Mouse (Mus musculus): Measurements from ENCODE around the gene Sh3bp5. TPM values are rescaled to one million over a fixed set of nuclear protein-coding genes. Genes with fewer than 3 reads are reported as not detected.

The Sh3bp5 gene
- total and polyA plus RNA-seq, 3 experiments = 0.22 to 0.33 TPM; not detected in 1

DNA sequence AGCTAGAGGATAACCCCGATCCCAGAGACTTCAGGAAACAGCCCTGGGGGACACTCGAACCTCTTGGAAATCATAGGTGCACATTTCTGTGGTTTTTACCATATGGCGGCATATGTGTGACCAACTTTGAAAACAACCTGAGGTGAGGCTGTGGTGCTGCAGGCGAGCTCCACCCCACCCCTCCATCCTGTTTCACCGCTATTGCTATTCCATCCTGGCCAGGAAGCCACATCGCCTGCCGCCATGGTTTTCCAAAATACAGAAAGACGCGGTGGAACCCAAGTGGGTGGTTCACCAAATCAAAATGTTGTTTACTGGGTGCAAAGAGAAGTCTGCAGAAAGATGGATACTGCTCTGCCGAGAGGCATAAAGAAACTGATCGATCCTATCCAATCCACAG, 37.1 kb downstream of the Sh3bp5 start:
- Histone ChIP-seq H3K4me3 (ENCODE audit: low read depth, low read length) (no peak overlapping the region), H3K36me3 (replicated peaks) (no peaks in the 10 kb centered on the region), H3K4me1 (ENCODE audit: insufficient read depth, low read depth, low read length) (peaks cover 39% of the 10 kb centered on the region), H3K9me3 (replicated peaks) (0 out of 2 replicates have a peak, but pooled peaks cover 5% of the 10 kb centered on the region), H3K27me3 (ENCODE audit: insufficient read depth, low read length) (peaks cover 16% of the 10 kb centered on the region)
- ATAC-seq (ENCODE audit: extremely low read depth, insufficient number of reproducible peaks, low FRiP score, poor library complexity, severe bottlenecking) = no peak
- TF ChIP-seq TAL1 (conservative IDR thresholded peaks at IDR 0.05; ENCODE audit: low read depth, low read length) (no peak), GATA1 (IDR thresholded peaks at IDR 0.05; ENCODE audit: borderline replicate concordance, low read length) (no peak), CTCF (IDR thresholded peaks at IDR 0.05; ENCODE audit: low read depth, low read length) (no peak), POLR2AphosphoS5 (IDR thresholded peaks at IDR 0.05; ENCODE audit: insufficient replicate concordance, low read depth, low read length) (no peak)
- no peak for DNase-seq (ENCODE audit: low spot score)

DNA sequence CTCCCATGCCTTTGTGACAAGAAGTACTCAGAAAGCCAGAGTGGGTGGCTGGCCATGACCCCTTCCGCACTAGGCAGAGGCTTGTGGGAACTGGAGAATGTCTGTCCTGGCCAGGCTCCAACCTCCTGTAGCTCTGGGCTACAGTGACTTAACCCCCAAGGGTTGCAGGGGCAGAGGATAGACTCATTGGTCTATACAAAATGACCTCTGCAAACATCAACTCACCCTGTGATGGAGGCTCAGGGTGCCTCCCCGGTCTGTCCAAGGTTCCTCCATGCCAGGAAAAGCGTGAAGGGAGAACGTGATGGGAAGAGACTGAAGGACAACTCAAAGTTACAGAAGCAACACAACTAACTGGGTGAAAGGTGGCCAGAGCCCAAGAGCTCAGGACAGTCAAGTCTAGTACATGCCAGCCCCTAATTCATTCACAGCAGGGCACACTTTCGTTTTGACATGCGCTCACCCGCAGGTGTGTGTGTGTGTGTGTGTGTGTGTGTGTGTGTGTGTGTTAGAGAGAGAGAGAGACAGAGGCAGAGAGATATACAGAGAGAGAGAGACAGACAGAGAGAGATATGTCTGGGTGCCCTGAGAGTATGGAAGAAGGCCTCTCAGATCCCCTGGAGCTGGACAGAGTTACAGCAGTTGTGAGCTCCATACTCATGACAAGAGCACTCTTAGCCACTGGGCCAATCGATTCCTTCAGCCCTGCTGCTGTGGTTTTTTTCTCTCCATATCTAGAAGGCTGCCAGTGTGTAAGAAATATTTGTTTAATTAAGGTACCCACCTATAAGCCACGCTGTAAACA, 37.9 kb downstream of the Sh3bp5 start:
- TF ChIP-seq CTCF (IDR thresholded peaks at IDR 0.05; ENCODE audit: low read depth, low read length) = no peak
- TF ChIP-seq GATA2 (IDR thresholded peaks at IDR 0.05; ENCODE audit: borderline replicate concordance, low read depth, low read length) = no peak
- TF ChIP-seq GATA1 (IDR thresholded peaks at IDR 0.05; ENCODE audit: borderline replicate concordance, low read length) = no peak
- no peak for TF ChIP-seq POLR2AphosphoS5 (IDR thresholded peaks at IDR 0.05; ENCODE audit: insufficient replicate concordance, low read depth, low read length)
- no peak for TF ChIP-seq TAL1 (conservative IDR thresholded peaks at IDR 0.05; ENCODE audit: low read depth, low read length)
- ATAC-seq (ENCODE audit: extremely low read depth, insufficient number of reproducible peaks, low FRiP score, poor library complexity, severe bottlenecking) (no peak), DNase-seq (ENCODE audit: low spot score) (no peak)
- Histone ChIP-seq H3K9me3 (replicated peaks) (0 out of 2 replicates have a peak, but pooled peaks cover 5% of the 10 kb centered on the region), H3K4me3 (ENCODE audit: low read depth, low read length) (no peak overlapping the region), H3K36me3 (replicated peaks) (no peaks in the 10 kb centered on the region), H3K4me1 (ENCODE audit: insufficient read depth, low read depth, low read length) (peaks cover 31% of the 10 kb centered on the region), H3K27me3 (ENCODE audit: insufficient read depth, low read length) (peaks cover 22% of the 10 kb centered on the region)

DNA sequence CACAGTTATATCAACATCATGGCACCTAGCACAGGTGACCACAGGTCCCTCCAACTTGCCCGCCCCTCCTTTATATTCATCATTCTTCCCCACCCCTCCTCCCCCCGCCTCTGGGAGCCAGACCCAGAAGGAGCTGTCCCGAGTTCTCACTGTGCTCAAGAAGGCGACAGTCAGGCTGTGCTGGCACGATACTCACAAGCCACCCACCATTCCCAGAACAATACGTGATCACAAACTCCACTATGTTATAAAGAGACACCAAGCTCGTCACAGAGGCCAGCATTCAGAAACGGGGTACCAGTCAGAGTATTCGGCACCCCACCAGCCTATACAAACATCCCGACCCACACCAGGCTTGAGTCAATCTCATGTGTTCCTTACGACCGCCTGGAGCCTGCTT, 38.5 kb downstream of the Sh3bp5 start:
- no peak for TF ChIP-seq TAL1 (conservative IDR thresholded peaks at IDR 0.05; ENCODE audit: low read depth, low read length)
- no peak for TF ChIP-seq POLR2AphosphoS5 (IDR thresholded peaks at IDR 0.05; ENCODE audit: insufficient replicate concordance, low read depth, low read length)
- TF ChIP-seq GATA1 (IDR thresholded peaks at IDR 0.05; ENCODE audit: borderline replicate concordance, low read length) = no peak
- TF ChIP-seq GATA2 (IDR thresholded peaks at IDR 0.05; ENCODE audit: borderline replicate concordance, low read depth, low read length) = no peak
- no peak for TF ChIP-seq CTCF (IDR thresholded peaks at IDR 0.05; ENCODE audit: low read depth, low read length)
- Histone ChIP-seq H3K27me3 (ENCODE audit: insufficient read depth, low read length) (peaks cover 28% of the 10 kb centered on the region), H3K4me1 (ENCODE audit: insufficient read depth, low read depth, low read length) (peaks cover 24% of the 10 kb centered on the region), H3K36me3 (replicated peaks) (no peaks in the 10 kb centered on the region), H3K9me3 (replicated peaks) (0 out of 2 replicates have a peak, but pooled peaks cover 5% of the 10 kb centered on the region), H3K4me3 (ENCODE audit: low read depth, low read length) (no peak overlapping the region)
- no peak for ATAC-seq (ENCODE audit: extremely low read depth, insufficient number of reproducible peaks, low FRiP score, poor library complexity, severe bottlenecking)
- no peak for DNase-seq (ENCODE audit: low spot score)

DNA sequence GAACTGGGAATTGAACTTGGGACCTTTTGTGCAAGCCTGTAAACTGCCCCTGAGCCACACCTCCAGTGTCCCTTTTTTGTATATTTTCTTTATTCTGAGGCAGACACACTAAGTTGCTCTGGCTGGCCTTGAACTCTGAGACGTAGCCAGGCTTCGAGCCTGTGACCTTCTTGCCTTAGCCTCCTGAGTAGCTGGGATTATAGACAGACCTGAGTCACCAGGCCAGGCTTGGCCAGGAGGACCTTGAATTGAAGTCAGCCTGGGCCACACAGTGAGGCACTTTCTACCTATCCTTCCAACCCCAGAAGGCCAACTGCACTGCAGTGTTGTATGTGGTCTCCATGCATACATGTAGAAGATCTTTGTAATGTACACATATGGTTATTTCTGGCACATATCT, 39.5 kb downstream of the Sh3bp5 start:
- TF ChIP-seq GATA2 (IDR thresholded peaks at IDR 0.05; ENCODE audit: borderline replicate concordance, low read depth, low read length) = no peak
- no peak for TF ChIP-seq CTCF (IDR thresholded peaks at IDR 0.05; ENCODE audit: low read depth, low read length)
- no peak for TF ChIP-seq TAL1 (conservative IDR thresholded peaks at IDR 0.05; ENCODE audit: low read depth, low read length)
- TF ChIP-seq POLR2AphosphoS5 (IDR thresholded peaks at IDR 0.05; ENCODE audit: insufficient replicate concordance, low read depth, low read length) = no peak
- TF ChIP-seq GATA1 (IDR thresholded peaks at IDR 0.05; ENCODE audit: borderline replicate concordance, low read length) = no peak
- Histone ChIP-seq H3K36me3 (replicated peaks) (no peaks in the 10 kb centered on the region), H3K27me3 (ENCODE audit: insufficient read depth, low read length) (peaks cover 33% of the 10 kb centered on the region), H3K4me1 (ENCODE audit: insufficient read depth, low read depth, low read length) (peaks cover 15% of the 10 kb centered on the region), H3K4me3 (ENCODE audit: low read depth, low read length) (no peak overlapping the region), H3K9me3 (replicated peaks) (0 out of 2 replicates have a peak, but pooled peaks cover 5% of the 10 kb centered on the region)
- DNase-seq (ENCODE audit: low spot score) (no peak), ATAC-seq (ENCODE audit: extremely low read depth, insufficient number of reproducible peaks, low FRiP score, poor library complexity, severe bottlenecking) (no peak)

DNA sequence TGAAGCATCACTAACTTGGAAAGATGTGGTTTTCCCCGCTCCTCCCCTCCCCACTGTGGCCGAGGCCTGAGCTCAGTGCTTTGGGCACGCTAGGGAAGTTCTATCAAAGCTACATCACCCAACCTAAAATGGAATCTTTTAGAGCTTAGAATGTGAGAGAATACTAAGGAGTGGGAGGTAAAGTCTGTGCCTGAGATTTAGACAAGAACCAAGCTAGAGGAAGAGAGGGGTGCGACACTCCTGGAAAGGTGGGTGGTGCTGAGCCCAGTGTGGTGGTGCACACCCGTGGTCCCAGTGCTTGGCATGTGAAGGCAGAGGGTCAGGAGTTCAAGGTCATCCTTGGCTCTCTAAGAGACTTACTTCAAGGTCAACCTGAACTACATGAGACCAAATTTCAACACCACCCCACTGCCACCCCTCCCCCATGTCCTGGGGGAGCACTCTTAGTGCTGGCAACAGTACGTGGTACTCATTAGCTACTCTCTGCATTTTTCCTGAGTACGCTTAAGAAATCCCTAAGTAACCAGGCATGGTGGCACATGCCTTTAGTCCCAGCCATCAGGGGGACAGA, 40.2 kb downstream of the Sh3bp5 start:
- Histone ChIP-seq H3K4me1 (ENCODE audit: insufficient read depth, low read depth, low read length) (peaks cover 8% of the 10 kb centered on the region), H3K9me3 (replicated peaks) (0 out of 2 replicates have a peak, but pooled peaks cover 5% of the 10 kb centered on the region), H3K27me3 (ENCODE audit: insufficient read depth, low read length) (peaks cover 33% of the 10 kb centered on the region), H3K4me3 (ENCODE audit: low read depth, low read length) (no peak overlapping the region), H3K36me3 (replicated peaks) (no peaks in the 10 kb centered on the region)
- TF ChIP-seq TAL1 (conservative IDR thresholded peaks at IDR 0.05; ENCODE audit: low read depth, low read length) = no peak
- TF ChIP-seq POLR2AphosphoS5 (IDR thresholded peaks at IDR 0.05; ENCODE audit: insufficient replicate concordance, low read depth, low read length) = no peak
- no peak for TF ChIP-seq GATA1 (IDR thresholded peaks at IDR 0.05; ENCODE audit: borderline replicate concordance, low read length)
- no peak for TF ChIP-seq GATA2 (IDR thresholded peaks at IDR 0.05; ENCODE audit: borderline replicate concordance, low read depth, low read length)
- TF ChIP-seq CTCF (IDR thresholded peaks at IDR 0.05; ENCODE audit: low read depth, low read length) = no peak
- DNase-seq (ENCODE audit: low spot score) (no peak), ATAC-seq (ENCODE audit: extremely low read depth, insufficient number of reproducible peaks, low FRiP score, poor library complexity, severe bottlenecking) (no peak)

DNA sequence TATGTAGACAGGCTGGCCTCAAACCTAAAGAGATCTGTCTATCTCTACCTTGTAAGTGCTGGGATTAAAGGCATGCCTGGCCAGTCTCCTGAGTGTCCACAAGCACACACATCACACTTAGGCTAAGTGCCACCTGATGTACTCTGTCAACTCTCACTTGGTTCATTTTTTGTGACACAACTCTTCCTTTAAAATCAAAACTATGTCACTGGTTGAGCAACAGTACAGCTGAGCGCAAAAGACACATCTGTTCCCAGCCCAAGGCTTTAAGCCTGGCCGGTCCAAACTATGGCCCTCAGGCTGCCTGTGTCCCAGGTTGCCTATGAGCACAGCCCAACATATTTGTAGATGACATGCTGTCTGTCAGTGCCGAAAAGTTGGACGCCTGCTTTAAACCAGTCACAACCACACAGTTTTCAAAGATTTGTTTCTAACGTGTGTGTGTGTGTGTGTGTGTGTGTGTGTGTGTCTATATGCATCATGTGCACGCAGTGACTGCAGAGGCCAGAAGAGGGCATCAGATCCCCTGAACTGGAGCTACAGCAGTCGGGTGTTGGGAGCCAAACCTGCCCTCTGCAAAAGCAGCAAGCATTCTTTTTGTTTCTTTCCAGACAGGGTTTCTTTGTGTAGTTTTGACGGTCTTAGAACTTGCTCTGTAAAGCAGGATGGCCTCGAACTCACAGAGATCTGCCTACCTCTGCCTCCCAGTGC, 40.9 kb downstream of the Sh3bp5 start:
- no peak for TF ChIP-seq POLR2AphosphoS5 (IDR thresholded peaks at IDR 0.05; ENCODE audit: insufficient replicate concordance, low read depth, low read length)
- TF ChIP-seq CTCF (IDR thresholded peaks at IDR 0.05; ENCODE audit: low read depth, low read length) = no peak
- no peak for TF ChIP-seq GATA2 (IDR thresholded peaks at IDR 0.05; ENCODE audit: borderline replicate concordance, low read depth, low read length)
- no peak for TF ChIP-seq GATA1 (IDR thresholded peaks at IDR 0.05; ENCODE audit: borderline replicate concordance, low read length)

More for the DNA sequence above, 40.9 kb downstream of the Sh3bp5 start:
- Histone ChIP-seq H3K27me3 (ENCODE audit: insufficient read depth, low read length) (peaks cover 33% of the 10 kb centered on the region), H3K4me1 (ENCODE audit: insufficient read depth, low read depth, low read length) (peaks cover 2% of the 10 kb centered on the region; the same call in 1 of the 2 replicates), H3K4me3 (ENCODE audit: low read depth, low read length) (no peak overlapping the region), H3K9me3 (replicated peaks) (0 out of 2 replicates have a peak, but pooled peaks cover 5% of the 10 kb centered on the region), H3K36me3 (replicated peaks) (no peaks in the 10 kb centered on the region)
- DNase-seq (ENCODE audit: low spot score) (no peak), ATAC-seq (ENCODE audit: extremely low read depth, insufficient number of reproducible peaks, low FRiP score, poor library complexity, severe bottlenecking) (no peak)

Data from G1E (cell line).